ENCODE assay signal across 15 mouse cellular contexts in genomic region chrX:16918006-16918405, GRCm38 (mm10).
DNase-seq lines count a peak whose midpoint lies in the region.
"Had no signal": no experiment of that assay in that cellular context is flagged by ENCODE, and none has a peak within 500 bp of the region (broad histone marks: within the 10 kb centered on the region; RNA-seq: fewer than 3 reads in every experiment).

No protein-coding gene starts in this region.

- DNase-seq in 3134 (ENCODE audit: extremely low read depth, insufficient read length, low spot score) (peak; percentile 44), adipocyte (ENCODE audit: low spot score) (peak; percentile 55)
- DNase-seq in Muller cell, postnatal 12 days (ENCODE audit: inconsistent ontology term): peak; percentile 9
- DNase-seq in embryo, embryonic 10 days (ENCODE audit: low spot score): no peak
- no peak for DNase-seq in cerebellum, adult 11-12 months
- DNase-seq: adrenal gland, adult 2 months; adrenal gland, postnatal 10 days; adrenal gland, postnatal 25 days; B cell, adult 2 months; cerebellum, adult 18-20 months; cerebellum, adult 8-10 months; cerebellum, adult 9-11 months; cerebellum, postnatal 14 days; cerebellum, postnatal 36 days; forebrain, postnatal 0 days had no signal

Comparison
In these comparisons a context has a peak if more than half of its experiments do, and no peak if none do; other contexts are left out.
1. DNase-seq: peak in 3134 (single experiment), Muller cell, postnatal 12 days (single experiment) and adipocyte (single experiment); none in embryo, embryonic 10 days (single experiment) and cerebellum, adult 11-12 months (single experiment).